Mouse (Mus musculus) brain, embryonic 18.5 days (tissue): ENCODE data around the gene Gm21987.
A peak's percentile ranks its signal among the peaks of the same experiment; 100 is the strongest.

Experiments used
- DNase-seq: peaks from one replicate; pipeline ENCODE4 v3.0.0-alpha.2; 2012; ENCODE audit warnings: low read depth, low spot score

Gm21987 gene

GRCm38 (mm10) chr16:38392126-38392894 lies 45.5 kb downstream of the Gm21987 start:
- DNase-seq: no peak

- no peak for DNase-seq
Observed at GRCm38 (mm10) chr16:38394191-38394618, 47.4 kb downstream of the Gm21987 start.

- DNase-seq: no peak
Observed at GRCm38 (mm10) chr16:38395060-38395730, 48.4 kb downstream of the Gm21987 start.

GRCm38 (mm10) chr16:38396155-38396554 lies 49.3 kb downstream of the Gm21987 start:
- DNase-seq: no peak

- DNase-seq: no peak
Observed at GRCm38 (mm10) chr16:38398266-38398665, 51.4 kb downstream of the Gm21987 start.

- DNase-seq: no peak
Observed at GRCm38 (mm10) chr16:38399076-38399475, 52.2 kb downstream of the Gm21987 start.

- peak; percentile 40 for DNase-seq
Observed at GRCm38 (mm10) chr16:38399531-38400231, 52.8 kb downstream of the Gm21987 start.

GRCm38 (mm10) chr16:38400311-38400960 lies 53.6 kb downstream of the Gm21987 start:
- no peak for DNase-seq

- DNase-seq: no peak
Observed at GRCm38 (mm10) chr16:38401468-38401867, 54.6 kb downstream of the Gm21987 start.

GRCm38 (mm10) chr16:38403639-38404038 lies 56.8 kb downstream of the Gm21987 start:
- DNase-seq: no peak

- DNase-seq: no peak
Observed at GRCm38 (mm10) chr16:38406293-38406692, 59.5 kb downstream of the Gm21987 start.

GRCm38 (mm10) chr16:38406708-38407107 lies 59.9 kb downstream of the Gm21987 start:
- DNase-seq: no peak

- no peak for DNase-seq
Observed at GRCm38 (mm10) chr16:38407584-38407983, 60.7 kb downstream of the Gm21987 start.

GRCm38 (mm10) chr16:38408416-38408815 lies 61.6 kb downstream of the Gm21987 start:
- no peak for DNase-seq
